Mouse (Mus musculus) testis, adult 10 weeks (tissue): ENCODE results near the gene Kcnip3. TPM values are rescaled to one million over a fixed set of nuclear protein-coding genes. Genes with fewer than 3 reads are reported as not detected.

ENCODE experiments used
- polyA plus RNA-seq: library from polyadenylated mRNA; stranded (reverse); fragments of 350-450 nt; fragmentation: Illumina TruSeq; extraction: RNeasy Lipid Tissue Mini Kit (QIAGEN cat#74804); gene quantifications from one replicate; pipeline ENCODE4 v1.2.3, GENCODE M21; 2014; ENCODE audit warnings: low read depth, low replicate concordance

Kcnip3 gene
- 0.73 TPM for polyA plus RNA-seq

DNA sequence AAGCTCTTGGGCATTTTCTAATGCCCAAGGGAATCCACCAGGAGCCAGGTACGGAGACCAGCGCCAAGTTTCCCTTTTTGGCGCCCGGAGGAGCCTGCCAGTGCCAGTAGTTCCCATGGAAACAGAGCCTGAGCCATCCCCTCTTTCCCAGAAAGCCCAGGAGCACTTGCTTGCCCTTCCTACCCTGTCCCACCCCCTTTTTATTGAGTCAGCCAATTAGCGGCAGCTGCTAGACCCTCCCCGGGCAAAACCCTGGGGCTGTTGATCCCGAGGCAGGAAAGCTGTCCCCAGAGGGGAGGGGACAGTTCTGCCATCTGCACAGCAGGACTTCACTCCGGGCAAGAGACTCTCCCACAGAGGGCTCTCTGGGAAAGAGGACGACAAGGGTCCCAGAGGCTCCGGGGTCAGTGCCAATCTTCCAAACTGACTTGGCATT is at the start of gene Kcnip3:
TSS of gene Kcnip3 (minus strand) at position 89 of the 436 bp plus-strand sequence.

GRCm38 (mm10) chr2:127541185-127541584 is 19.3 kb upstream of the Kcnip3 start, which contains the start of gene Prom2:
TSS of gene Prom2 (minus strand) at chr2:127541467.

DNA sequence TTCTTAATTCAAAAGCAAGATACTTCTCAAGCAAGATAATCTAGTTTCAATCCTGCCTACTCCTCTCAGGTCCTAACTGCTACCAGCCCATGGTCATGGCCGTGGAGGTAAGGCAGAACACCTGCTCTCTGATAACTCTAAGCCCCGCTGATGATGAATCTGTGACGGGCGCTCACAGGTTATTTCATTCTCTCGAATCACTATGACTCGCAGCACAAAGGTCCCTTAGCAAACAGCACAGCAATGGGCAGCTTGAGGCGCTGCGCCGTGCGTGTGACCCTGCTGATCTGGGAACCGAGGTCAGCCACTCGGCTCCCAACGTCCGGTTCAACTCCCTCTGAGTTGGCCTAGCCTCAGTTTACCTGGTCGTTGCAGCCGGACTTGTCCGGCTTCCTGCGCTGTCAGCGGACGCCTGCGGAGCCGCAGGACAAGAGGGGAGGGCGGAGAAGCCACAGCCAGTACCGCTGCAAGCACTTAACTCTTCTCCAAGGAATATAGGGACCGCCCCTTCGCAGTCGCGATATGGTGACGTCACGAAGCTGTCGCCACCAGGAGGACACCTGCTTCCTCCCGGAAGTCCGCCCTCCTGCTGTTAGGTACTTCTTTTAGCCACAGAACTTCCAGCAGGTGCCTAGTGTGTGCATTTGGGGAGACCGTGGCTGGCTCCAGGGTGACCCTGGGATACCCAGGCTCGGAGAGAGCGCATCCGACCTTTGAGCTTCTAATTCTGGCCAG is 77.7 kb downstream of the Kcnip3 start, which contains the start of gene Fahd2a:
TSS of gene Fahd2a (minus strand) at position 511 of the 735 bp plus-strand sequence.

DNA sequence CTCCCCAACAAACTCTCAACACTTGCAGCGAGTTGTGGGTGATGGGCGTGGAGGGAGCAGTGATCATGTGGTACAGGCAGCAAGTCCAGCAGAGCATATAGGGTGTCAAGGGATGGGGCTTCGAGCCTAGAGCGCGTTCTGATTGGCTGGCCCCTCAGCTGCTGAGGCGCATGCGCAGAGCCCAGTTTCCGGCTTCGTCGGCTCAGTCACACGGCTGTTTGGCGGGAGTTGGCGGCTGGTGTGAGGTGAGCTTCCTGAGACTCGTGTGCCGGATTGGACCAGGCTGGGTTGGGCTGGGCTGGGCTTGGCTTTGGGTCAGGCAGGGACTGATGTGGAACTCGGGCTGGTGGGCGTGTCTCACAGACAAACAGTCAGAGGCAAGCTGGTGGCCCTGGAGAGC is 96.9 kb downstream of the Kcnip3 start, which contains the start of gene Gpat2:
TSS of gene Gpat2 (plus strand) at position 223 of the 400 bp plus-strand sequence.

Other genes starting within 250 kb of the Kcnip3 start
- 0.53 TPM for gene Dusp2, start 185.9 kb downstream of the Kcnip3 start, polyA plus RNA-seq
- not detected for gene Astl, start 183.5 kb downstream of the Kcnip3 start, polyA plus RNA-seq
- 0.13 TPM for gene Adra2b, start 158.9 kb downstream of the Kcnip3 start, polyA plus RNA-seq
- 3.8 TPM for gene Gpat2, start 96.9 kb downstream of the Kcnip3 start, polyA plus RNA-seq
- gene Fahd2a, start 77.5 kb downstream of the Kcnip3 start, polyA plus RNA-seq, result 13.6 TPM
- gene Prom2, start 19.4 kb upstream of the Kcnip3 start, polyA plus RNA-seq, result 0.17 TPM
- 7.4 TPM for gene Zfp661, start 65.0 kb upstream of the Kcnip3 start, polyA plus RNA-seq
- 11.0 TPM for gene Mrps5, start 65.1 kb upstream of the Kcnip3 start, polyA plus RNA-seq
- gene Mal, start 134.6 kb upstream of the Kcnip3 start, polyA plus RNA-seq, result 3.5 TPM
- 0.62 TPM for gene Mall, start 207.8 kb upstream of the Kcnip3 start, polyA plus RNA-seq